Mouse (Mus musculus) neural tube, embryonic 12.5 days (tissue): Measurements from ENCODE around the gene Myh3. TPM values are rescaled to one million over a fixed set of nuclear protein-coding genes. Genes with fewer than 3 reads are reported as not detected.

Experiments
- ATAC-seq: fragments of 200-750 bp; cut with Nextera tagmentation; 2 replicates; pipeline ENCODE4 v1.8.0; 2017; ENCODE audit warnings: low read depth, mild to moderate bottlenecking, moderate TSS enrichment, moderate library complexity; ENCODE audit not compliant: low FRiP score
- H3K27ac ChIP-seq: fragments of 300-500 bp; sonication (generic); 2 replicates; pipeline ENCODE4 v1.5.1; 2016
- H3K27me3 ChIP-seq: fragments of 300-500 bp; sonication (generic); replicated peaks from 2 replicates; pipeline ENCODE4 v1.6.1; 2016; ENCODE audit warnings: mild to moderate bottlenecking
- H3K36me3 ChIP-seq: fragments of 300-500 bp; sonication (generic); 2 replicates; pipeline ENCODE4 v1.6.1; 2016; ENCODE audit warnings: mild to moderate bottlenecking
- H3K4me1 ChIP-seq: fragments of 300-500 bp; sonication (generic); 2 replicates; pipeline ENCODE4 v1.6.1; 2016
- H3K4me2 ChIP-seq: fragments of 300-500 bp; sonication (generic); replicated peaks from 2 replicates; pipeline ENCODE4 v1.6.1; 2016; ENCODE audit warnings: mild to moderate bottlenecking
- H3K4me3 ChIP-seq: fragments of 300-500 bp; sonication (generic); 2 replicates; pipeline ENCODE4 v1.5.1; 2016
- H3K9ac ChIP-seq: fragments of 300-500 bp; sonication (generic); 2 replicates; pipeline ENCODE4 v1.6.1; 2016; ENCODE audit warnings: mild to moderate bottlenecking
- H3K9me3 ChIP-seq: fragments of 300-500 bp; sonication (generic); 2 replicates; pipeline ENCODE4 v1.6.1; 2016; ENCODE audit warnings: mild to moderate bottlenecking
- WGBS: fragments of 180-500 bp; shearing (Covaris S2); methylation state at CpG from one replicate; pipeline ENCODE4 v1.1.7; 2016; 5-methylcytosine and 5-hydroxymethylcytosine counted together
- polyA plus RNA-seq: library from polyadenylated mRNA; unstranded; fragments of >200 nt; fragmentation: Nextera tagmentation; extraction: Ambion mirVana; gene quantifications from 2 replicates; pipeline ENCODE4 v1.2.1, GENCODE M21; 2016

Gene Myh3
- polyA plus RNA-seq, 1 experiment from 2014 or later = 17.1 TPM

GRCm38 (mm10) chr11:67135532-67135931, 57.4 kb downstream of the Myh3 start:
- WGBS = 87% methylated on average over 2 of the region's 2 CpGs
- no peak for ATAC-seq
- Histone ChIP-seq H3K4me1 (no peaks in the 10 kb centered on the region), H3K4me2 (no peak overlapping the region), H3K27me3 (no peaks in the 10 kb centered on the region), H3K36me3 (no peaks in the 10 kb centered on the region), H3K4me3 (no peak overlapping the region), H3K9ac (no peak overlapping the region), H3K27ac (no peak overlapping the region), H3K9me3 (no peaks in the 10 kb centered on the region)

- 89% methylated on average over 8 of the region's 8 CpGs for WGBS
- Histone ChIP-seq H3K4me3 (no peak overlapping the region), H3K36me3 (no peaks in the 10 kb centered on the region), H3K4me1 (no peaks in the 10 kb centered on the region), H3K9ac (no peak overlapping the region), H3K9me3 (no peaks in the 10 kb centered on the region), H3K4me2 (no peak overlapping the region), H3K27me3 (no peaks in the 10 kb centered on the region), H3K27ac (no peak overlapping the region)
- ATAC-seq = no peak
Observed at GRCm38 (mm10) chr11:67139556-67139955, 61.5 kb downstream of the Myh3 start.

DNA sequence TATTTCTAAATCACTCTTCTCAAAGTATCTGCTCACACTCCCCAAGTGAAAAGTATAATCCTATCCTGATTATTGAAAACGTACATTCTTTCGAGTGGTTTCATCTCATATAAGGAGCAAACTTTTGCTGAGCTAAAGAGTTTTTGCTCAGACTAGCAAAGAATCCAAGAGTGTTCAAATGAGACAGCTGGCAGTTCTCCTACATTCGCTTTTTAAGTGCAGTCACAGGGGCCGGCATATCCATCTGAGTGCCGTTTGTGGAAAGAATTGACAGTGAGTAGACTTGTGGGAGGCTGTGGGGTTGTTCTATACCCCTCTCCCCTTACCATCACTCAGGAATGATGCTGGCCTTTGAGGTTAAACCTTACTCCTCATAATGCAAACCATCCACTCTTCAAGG, 62.1 kb downstream of the Myh3 start:
- Histone ChIP-seq H3K9me3 (no peaks in the 10 kb centered on the region), H3K27ac (no peak overlapping the region), H3K27me3 (no peaks in the 10 kb centered on the region), H3K9ac (no peak overlapping the region), H3K36me3 (no peaks in the 10 kb centered on the region), H3K4me3 (no peak overlapping the region), H3K4me2 (no peak overlapping the region), H3K4me1 (no peaks in the 10 kb centered on the region)
- ATAC-seq = no peak
- 88% methylated on average over 5 of the region's 5 CpGs for WGBS

DNA sequence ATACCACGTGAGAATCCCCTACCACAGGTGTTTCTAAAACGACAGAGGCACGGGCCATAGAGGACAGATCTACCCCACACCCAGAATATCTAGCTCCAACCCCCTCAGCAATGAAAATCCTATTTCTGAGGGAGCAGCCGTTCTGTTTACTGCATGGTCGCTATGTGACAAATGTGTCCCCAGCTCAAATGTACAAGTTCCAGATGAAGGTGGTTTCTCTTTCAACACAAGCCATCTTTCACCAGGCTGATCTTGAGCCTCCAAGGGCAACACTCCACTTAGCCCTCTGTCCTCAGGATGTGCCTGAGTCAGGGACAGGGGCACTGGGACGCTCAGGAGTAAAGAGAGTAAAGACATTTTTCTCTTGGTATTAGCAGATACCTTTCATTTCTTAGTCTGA, 62.9 kb downstream of the Myh3 start:
- no peak for ATAC-seq
- Histone ChIP-seq H3K4me1 (no peaks in the 10 kb centered on the region), H3K9me3 (no peaks in the 10 kb centered on the region), H3K4me2 (no peak overlapping the region), H3K27me3 (no peaks in the 10 kb centered on the region), H3K27ac (no peak overlapping the region), H3K36me3 (no peaks in the 10 kb centered on the region), H3K4me3 (no peak overlapping the region), H3K9ac (no peak overlapping the region)
- 79% methylated on average over 6 of the region's 6 CpGs for WGBS

DNA sequence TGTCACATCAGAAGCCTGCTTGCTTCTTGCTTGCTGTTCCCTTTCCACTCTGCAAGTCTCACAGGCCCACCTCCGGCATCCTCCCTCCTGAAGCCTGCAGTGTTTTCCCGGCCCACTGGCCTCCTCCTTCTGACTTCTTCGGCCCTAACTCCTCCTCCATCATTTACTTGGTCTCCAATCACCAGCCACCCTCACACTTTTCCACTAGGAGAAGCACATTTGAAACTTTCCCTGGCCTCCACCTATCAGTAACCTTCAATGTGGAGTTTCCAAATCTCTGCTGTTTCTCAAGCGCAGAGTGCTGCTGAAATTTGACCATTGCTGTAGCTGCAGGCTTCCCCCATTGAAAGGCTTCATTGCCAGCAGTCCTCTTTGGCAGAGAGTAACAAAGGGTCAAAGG, 63.9 kb downstream of the Myh3 start:
- Histone ChIP-seq H3K4me1 (no peaks in the 10 kb centered on the region), H3K9me3 (no peaks in the 10 kb centered on the region), H3K36me3 (no peaks in the 10 kb centered on the region), H3K4me3 (no peak overlapping the region), H3K27ac (no peak overlapping the region), H3K9ac (no peak overlapping the region), H3K4me2 (no peak overlapping the region), H3K27me3 (no peaks in the 10 kb centered on the region)
- no peak for ATAC-seq
- 70% methylated on average over 4 of the region's 4 CpGs for WGBS

DNA sequence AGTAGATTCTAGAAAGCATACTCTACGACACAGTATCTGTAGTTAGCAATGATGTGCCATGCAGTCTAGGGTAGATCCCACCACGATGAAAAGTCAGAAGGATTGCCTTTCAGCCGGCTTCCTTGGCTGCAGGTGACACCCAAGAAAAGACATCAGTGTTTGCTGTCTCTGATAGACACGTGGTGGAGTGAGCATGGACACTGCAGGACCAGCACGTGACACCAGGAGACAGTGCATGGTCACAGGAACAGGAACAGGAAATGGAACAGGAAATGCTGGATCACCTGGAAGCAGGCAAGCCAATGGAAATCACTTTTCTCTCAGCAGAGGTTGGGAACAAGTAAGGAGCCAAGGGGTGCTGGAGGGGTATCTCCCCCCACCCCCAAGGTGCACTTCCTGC, 65.0 kb downstream of the Myh3 start:
- ATAC-seq = no peak
- Histone ChIP-seq H3K4me1 (no peaks in the 10 kb centered on the region), H3K4me2 (no peak overlapping the region), H3K9ac (no peak overlapping the region), H3K36me3 (no peaks in the 10 kb centered on the region), H3K27me3 (no peaks in the 10 kb centered on the region), H3K9me3 (no peaks in the 10 kb centered on the region), H3K4me3 (no peak overlapping the region), H3K27ac (no peak overlapping the region)
- 82% methylated on average over 5 of the region's 5 CpGs for WGBS

- ATAC-seq = no peak
- no peaks in the 10 kb centered on the region for H3K27me3 ChIP-seq
- H3K4me2 ChIP-seq = no peak overlapping the region
- H3K9ac ChIP-seq = no peak overlapping the region
- H3K4me3 ChIP-seq = no peak overlapping the region
- 90% methylated on average over 4 of the region's 4 CpGs for whole genome bisulfite sequencing
- no peak overlapping the region for H3K27ac ChIP-seq
- H3K4me1 ChIP-seq = no peaks in the 10 kb centered on the region
- no peaks in the 10 kb centered on the region for H3K36me3 ChIP-seq
- no peaks in the 10 kb centered on the region for H3K9me3 ChIP-seq
Observed at GRCm38 (mm10) chr11:67143863-67144498, 65.9 kb downstream of the Myh3 start.

DNA sequence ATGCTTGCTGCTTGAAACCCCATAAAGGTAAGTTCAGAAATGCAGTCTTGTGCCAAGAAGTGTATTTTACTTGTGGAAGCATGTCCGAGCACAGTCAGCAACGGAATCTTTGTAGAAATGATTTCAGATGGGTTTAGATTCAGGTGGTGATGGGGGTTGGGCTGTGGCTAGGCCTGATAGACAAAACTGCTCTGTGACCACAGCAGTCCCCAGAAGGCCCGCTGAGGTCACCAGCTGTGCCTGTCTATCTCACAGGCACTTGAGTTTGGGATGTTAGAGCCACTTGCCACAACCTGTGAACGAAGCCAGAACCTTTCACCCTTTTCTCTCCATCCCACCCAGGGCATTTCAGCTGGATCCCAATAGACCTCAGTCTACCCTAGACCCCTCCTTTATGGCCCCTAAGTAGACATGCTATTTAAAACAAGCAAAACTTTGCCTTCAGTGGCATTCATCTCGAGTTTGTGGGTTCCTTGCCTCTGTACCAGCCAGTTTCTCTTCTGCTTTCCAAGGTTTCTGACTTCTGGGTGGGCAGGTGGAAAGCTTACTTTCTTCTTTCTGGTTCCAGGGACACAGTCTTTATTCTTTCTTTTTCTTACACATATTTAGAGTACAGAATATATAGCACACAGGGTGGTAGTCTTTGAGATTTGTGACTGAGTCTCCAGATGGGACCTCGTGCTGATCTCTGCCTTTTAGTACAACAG, 66.6 kb downstream of the Myh3 start:
- Histone ChIP-seq H3K36me3 (no peaks in the 10 kb centered on the region), H3K4me1 (no peaks in the 10 kb centered on the region), H3K4me2 (no peak overlapping the region), H3K9me3 (no peaks in the 10 kb centered on the region), H3K4me3 (no peak overlapping the region), H3K9ac (no peak overlapping the region), H3K27ac (no peak overlapping the region), H3K27me3 (no peaks in the 10 kb centered on the region)
- ATAC-seq = no peak
- WGBS = 75% methylated on average over 6 of the region's 6 CpGs

GRCm38 (mm10) chr11:67145482-67146408, 67.6 kb downstream of the Myh3 start:
- Histone ChIP-seq H3K4me3 (no peak overlapping the region), H3K27me3 (no peaks in the 10 kb centered on the region), H3K4me1 (no peaks in the 10 kb centered on the region), H3K9me3 (no peaks in the 10 kb centered on the region), H3K9ac (no peak overlapping the region), H3K4me2 (no peak overlapping the region), H3K27ac (no peak overlapping the region), H3K36me3 (no peaks in the 10 kb centered on the region)
- WGBS = 86% methylated on average over 5 of the region's 5 CpGs
- ATAC-seq = no peak

DNA sequence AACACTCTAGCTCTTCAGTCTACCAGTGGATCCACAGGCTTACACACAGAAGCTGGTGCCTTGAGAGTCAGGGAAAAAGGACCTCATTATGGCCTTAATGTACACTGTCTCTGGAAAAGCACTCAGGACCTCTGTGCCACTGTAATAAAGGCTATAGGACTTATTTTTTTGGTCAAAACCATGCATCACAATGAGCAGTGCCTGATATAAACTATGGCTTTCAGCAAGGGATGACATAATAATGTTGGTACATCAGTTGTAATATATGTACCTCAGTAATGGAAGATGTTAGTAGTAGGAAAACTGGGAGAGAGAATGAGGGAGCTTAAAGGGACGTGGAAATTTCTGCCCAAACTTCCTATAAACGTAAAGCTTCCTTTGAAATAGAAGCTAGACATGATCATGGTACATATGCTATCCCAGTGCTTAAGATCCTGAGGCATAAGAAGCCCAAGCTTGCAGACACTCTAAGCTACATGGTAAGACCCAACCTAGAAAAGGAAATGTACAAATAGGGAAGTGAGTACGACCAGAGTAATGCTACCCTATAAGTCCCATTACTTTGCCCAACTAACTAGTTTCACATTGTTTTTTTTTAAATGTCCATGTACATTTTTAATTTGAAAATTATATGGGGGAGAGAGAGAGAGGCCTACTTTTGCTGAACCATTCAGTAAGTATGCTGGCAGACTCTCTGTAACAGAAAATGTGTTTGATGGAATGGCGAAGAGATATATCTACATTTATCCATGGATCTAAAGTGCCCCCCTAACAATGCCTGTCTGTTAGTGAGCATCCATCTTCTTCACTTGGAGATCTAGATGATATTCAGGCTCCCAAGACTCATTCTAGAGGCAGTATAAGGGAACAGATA, 68.5 kb downstream of the Myh3 start:
- Histone ChIP-seq H3K4me3 (no peak overlapping the region), H3K9ac (no peak overlapping the region), H3K4me2 (no peak overlapping the region), H3K4me1 (no peaks in the 10 kb centered on the region), H3K36me3 (no peaks in the 10 kb centered on the region), H3K27me3 (no peaks in the 10 kb centered on the region), H3K27ac (no peak overlapping the region), H3K9me3 (no peaks in the 10 kb centered on the region)
- no peak for ATAC-seq
- 92% methylated on average over 4 of the region's 4 CpGs for WGBS

- Histone ChIP-seq H3K27ac (no peak overlapping the region), H3K27me3 (no peaks in the 10 kb centered on the region), H3K4me3 (no peak overlapping the region), H3K9ac (no peak overlapping the region), H3K9me3 (no peaks in the 10 kb centered on the region), H3K4me1 (no peaks in the 10 kb centered on the region), H3K4me2 (no peak overlapping the region), H3K36me3 (no peaks in the 10 kb centered on the region)
- 92% methylated on average over 12 of the region's 12 CpGs for WGBS
- ATAC-seq = no peak
Observed at GRCm38 (mm10) chr11:67147283-67147921, 69.3 kb downstream of the Myh3 start.
